14 mouse cellular contexts compared by ENCODE assay signal in genomic region chr6:55539196-55539595, GRCm38 (mm10).
DNase-seq lines count a peak whose midpoint lies in the region; ATAC-seq and TF ChIP-seq lines count a peak whose summit lies in the region.
"Had no signal": no experiment of that assay in that cellular context is flagged by ENCODE, and none has a peak within 500 bp of the region (broad histone marks: within the 10 kb centered on the region; RNA-seq: fewer than 3 reads in every experiment).

No protein-coding gene starts in this region.

- peak; percentile 43; the same call in 1 of the 2 replicates for ATAC-seq in forebrain, embryonic 13.5 days
- ATAC-seq in forebrain, embryonic 11.5 days (replicated peaks; ENCODE audit: low FRiP score) = no peak
- peak; percentile 87 for ATAC-seq in hindbrain, embryonic 16.5 days
- peak; percentile 86 for ATAC-seq in midbrain, embryonic 13.5 days
- no peak for ATAC-seq in intestine, postnatal 0 days

- no peaks in the 10 kb centered on the region for H3K27me3 ChIP-seq in forebrain, embryonic 13.5 days
- no peaks in the 10 kb centered on the region for H3K27me3 ChIP-seq in forebrain, embryonic 11.5 days (ENCODE audit: control insufficient read depth, insufficient read depth, low read length)
- no peaks in the 10 kb centered on the region for H3K27me3 ChIP-seq in hindbrain, embryonic 16.5 days (replicated peaks; ENCODE audit: control insufficient read depth, insufficient read depth, low read length)
- H3K27me3 ChIP-seq in midbrain, embryonic 13.5 days = no peaks in the 10 kb centered on the region
- H3K27me3 ChIP-seq in intestine, postnatal 0 days (replicated peaks; ENCODE audit: control insufficient read depth, insufficient read depth, low read length) = no peaks in the 10 kb centered on the region
- H3K27me3 ChIP-seq: embryonic facial prominence, embryonic 13.5 days had no signal

- H3K9ac ChIP-seq in forebrain, embryonic 13.5 days = no peak overlapping the region
- no peak overlapping the region for H3K9ac ChIP-seq in forebrain, embryonic 11.5 days (ENCODE audit: low read length)
- H3K9ac ChIP-seq in hindbrain, embryonic 16.5 days (ENCODE audit: low read depth, low read length) = no peak overlapping the region
- H3K9ac ChIP-seq in midbrain, embryonic 13.5 days (replicated peaks) = no peak overlapping the region
- no peak overlapping the region for H3K9ac ChIP-seq in intestine, postnatal 0 days (ENCODE audit: low read depth, low read length)
- H3K9ac ChIP-seq: embryonic facial prominence, embryonic 13.5 days had no signal

- H3K4me3 ChIP-seq in forebrain, embryonic 13.5 days = no peak overlapping the region
- no peak overlapping the region for H3K4me3 ChIP-seq in forebrain, embryonic 11.5 days (ENCODE audit: low read depth, low read length)
- no peak overlapping the region for H3K4me3 ChIP-seq in hindbrain, embryonic 16.5 days (ENCODE audit: low read length)
- H3K4me3 ChIP-seq in midbrain, embryonic 13.5 days (replicated peaks) = no peak overlapping the region
- H3K4me3 ChIP-seq in intestine, postnatal 0 days (ENCODE audit: low read depth, low read length) = no peak overlapping the region
- H3K4me3 ChIP-seq: embryonic facial prominence, embryonic 13.5 days had no signal

- 0 out of 2 replicates have a peak overlapping the region, but pooled peaks have one; percentile 5 for H3K4me2 ChIP-seq in forebrain, embryonic 13.5 days
- no peak overlapping the region for H3K4me2 ChIP-seq in forebrain, embryonic 11.5 days (ENCODE audit: low read depth, low read length, severe bottlenecking)
- peak overlapping the region; percentile 45 for H3K4me2 ChIP-seq in hindbrain, embryonic 16.5 days (ENCODE audit: low read length)
- peak overlapping the region; percentile 36 for H3K4me2 ChIP-seq in midbrain, embryonic 13.5 days (replicated peaks)
- H3K4me2 ChIP-seq in intestine, postnatal 0 days (replicated peaks; ENCODE audit: low read depth) = no peak overlapping the region
- H3K4me2 ChIP-seq: embryonic facial prominence, embryonic 13.5 days; heart, embryonic 11.5 days; liver, embryonic 11.5 days had no signal

- 45% methylated on average over 10 of the region's 10 CpGs for WGBS in forebrain, embryonic 13.5 days
- 78% methylated on average over 10 of the region's 10 CpGs for WGBS in forebrain, embryonic 11.5 days
- 16% methylated on average over 10 of the region's 10 CpGs for WGBS in hindbrain, embryonic 16.5 days
- 29% methylated on average over 10 of the region's 10 CpGs for WGBS in midbrain, embryonic 13.5 days
- 56% methylated on average over 10 of the region's 10 CpGs for WGBS in intestine, postnatal 0 days

- H3K27ac ChIP-seq in forebrain, embryonic 13.5 days = no peak overlapping the region
- H3K27ac ChIP-seq in forebrain, embryonic 11.5 days (ENCODE audit: low read depth, low read length) = no peak overlapping the region
- H3K27ac ChIP-seq in hindbrain, embryonic 16.5 days (ENCODE audit: low read depth, low read length) = no peak overlapping the region
- 0 out of 2 replicates have a peak overlapping the region, but pooled peaks have one; percentile 25 for H3K27ac ChIP-seq in midbrain, embryonic 13.5 days
- no peak overlapping the region for H3K27ac ChIP-seq in intestine, postnatal 0 days (ENCODE audit: low read depth, low read length)
- H3K27ac ChIP-seq: embryonic facial prominence, embryonic 13.5 days had no signal

- no peaks in the 10 kb centered on the region for H3K36me3 ChIP-seq in forebrain, embryonic 13.5 days (ENCODE audit: poor library complexity, severe bottlenecking)
- H3K36me3 ChIP-seq in forebrain, embryonic 11.5 days (ENCODE audit: control insufficient read depth, insufficient read depth, low read length) = no peaks in the 10 kb centered on the region
- H3K36me3 ChIP-seq in hindbrain, embryonic 16.5 days (ENCODE audit: control insufficient read depth, insufficient read depth, low read length) = no peaks in the 10 kb centered on the region
- no peaks in the 10 kb centered on the region for H3K36me3 ChIP-seq in midbrain, embryonic 13.5 days
- H3K36me3 ChIP-seq in intestine, postnatal 0 days (ENCODE audit: control insufficient read depth, insufficient read depth) = no peaks in the 10 kb centered on the region
- H3K36me3 ChIP-seq: embryonic facial prominence, embryonic 13.5 days had no signal

- no peak for DNase-seq in forebrain, embryonic 11.5 days (ENCODE audit: low spot score)
- peak; percentile 51 for DNase-seq in brain, adult 2 months (ENCODE audit: low read depth, low spot score)
- DNase-seq in spleen, postnatal 14 days (ENCODE audit: low spot score in 2 of 2) = no peak
- no peak for DNase-seq in kidney, postnatal 4 days
- DNase-seq: cerebellum, adult 11 months; kidney, postnatal 25 days; lung, postnatal 36 days had no signal

- H3K4me1 ChIP-seq in forebrain, embryonic 13.5 days = peaks cover 9% of the 10 kb centered on the region
- no peaks in the 10 kb centered on the region for H3K4me1 ChIP-seq in forebrain, embryonic 11.5 days (replicated peaks; ENCODE audit: control insufficient read depth, insufficient read depth, low read length)
- H3K4me1 ChIP-seq in hindbrain, embryonic 16.5 days (ENCODE audit: control insufficient read depth, insufficient read depth, low read depth, low read length) = peaks cover 4% of the 10 kb centered on the region
- peaks cover 16% of the 10 kb centered on the region for H3K4me1 ChIP-seq in midbrain, embryonic 13.5 days (replicated peaks)
- H3K4me1 ChIP-seq in intestine, postnatal 0 days (replicated peaks; ENCODE audit: control insufficient read depth, insufficient read depth, low read length) = no peaks in the 10 kb centered on the region
- H3K4me1 ChIP-seq: embryonic facial prominence, embryonic 13.5 days had no signal

- TF ChIP-seq CTCF in intestine, postnatal 0 days (IDR thresholded peaks at IDR 0.05; ENCODE audit: low read depth) = no peak

- H3K9me3 ChIP-seq in forebrain, embryonic 13.5 days (replicated peaks) = no peaks in the 10 kb centered on the region
- H3K9me3 ChIP-seq in forebrain, embryonic 11.5 days (ENCODE audit: control insufficient read depth, low read length) = no peaks in the 10 kb centered on the region
- no peaks in the 10 kb centered on the region for H3K9me3 ChIP-seq in hindbrain, embryonic 16.5 days (ENCODE audit: control insufficient read depth, low read length)
- H3K9me3 ChIP-seq in midbrain, embryonic 13.5 days = no peaks in the 10 kb centered on the region
- no peaks in the 10 kb centered on the region for H3K9me3 ChIP-seq in intestine, postnatal 0 days (ENCODE audit: control insufficient read depth)
- H3K9me3 ChIP-seq: embryonic facial prominence, embryonic 13.5 days had no signal

Comparison
In these comparisons a context has a peak if more than half of its experiments do, and no peak if none do; other contexts are left out.
1. ATAC-seq: peak in forebrain, embryonic 13.5 days (single experiment), hindbrain, embryonic 16.5 days (single experiment) and midbrain, embryonic 13.5 days (single experiment); none in forebrain, embryonic 11.5 days (single experiment) and intestine, postnatal 0 days (single experiment).
2. H3K4me2 ChIP-seq: peak in forebrain, embryonic 13.5 days (single experiment), hindbrain, embryonic 16.5 days (single experiment) and midbrain, embryonic 13.5 days (single experiment); none in forebrain, embryonic 11.5 days (single experiment) and intestine, postnatal 0 days (single experiment).